Mouse (Mus musculus) forebrain, embryonic 15.5 days (tissue): ENCODE measurements around the gene Klk9. TPM values are rescaled to one million over a fixed set of nuclear protein-coding genes. Genes with fewer than 3 reads are reported as not detected.

Source experiments
- polyA plus RNA-seq: library from polyadenylated mRNA; unstranded; fragments of >200 nt; fragmentation: Nextera tagmentation; extraction: Ambion mirVana; gene quantifications from 2 replicates; pipeline ENCODE4 v1.2.1, GENCODE M21; 2015

The Klk9 gene
- polyA plus RNA-seq, 1 experiment from 2014 or later = not detected

Other genes with a start within 250 kb of the Klk9 start
- 0.88 and 1.0 TPM in 2 replicates for gene Cd33, start 247.5 kb upstream of the Klk9 start, polyA plus RNA-seq
- gene Zfp658, start 229.6 kb upstream of the Klk9 start, polyA plus RNA-seq = 11.3 and 11.5 TPM in 2 replicates
- gene Zfp719, start 212.3 kb upstream of the Klk9 start, polyA plus RNA-seq = 15.8 and 17.9 TPM in 2 replicates
- gene Zfp819, start 184.7 kb upstream of the Klk9 start, polyA plus RNA-seq = 0.25 and 0.27 TPM in 2 replicates
- not detected in 2 replicates for gene Ceacam18, start 157.2 kb upstream of the Klk9 start, polyA plus RNA-seq
- gene Siglece, start 131.7 kb upstream of the Klk9 start, polyA plus RNA-seq = 0.13 and 0.18 TPM in 2 replicates
- gene Ctu1, start 119.9 kb upstream of the Klk9 start, polyA plus RNA-seq = 29.3 and 31.1 TPM in 2 replicates
- not detected in 2 replicates for gene Klk14, start 101.5 kb upstream of the Klk9 start, polyA plus RNA-seq
- gene Klk13, start 79.3 kb upstream of the Klk9 start, polyA plus RNA-seq = not detected in 2 replicates
- not detected in 2 replicates for gene Klk12, start 23.0 kb upstream of the Klk9 start, polyA plus RNA-seq
- not detected in 2 replicates for gene Klk11, start 17.3 kb upstream of the Klk9 start, polyA plus RNA-seq
- 0.17 and 0.36 TPM in 2 replicates for gene Klk10, start 10.9 kb upstream of the Klk9 start, polyA plus RNA-seq
- 4.8 and 6.4 TPM in 2 replicates for gene Klk8, start 5.7 kb downstream of the Klk9 start, polyA plus RNA-seq
- gene Klk7, start 19.4 kb downstream of the Klk9 start, polyA plus RNA-seq = not detected in 2 replicates
- not detected in 2 replicates for gene Klk6, start 32.6 kb downstream of the Klk9 start, polyA plus RNA-seq
- not detected in 2 replicates for gene Klk5, start 50.1 kb downstream of the Klk9 start, polyA plus RNA-seq
- 0.24 and 0.59 TPM in 2 replicates for gene Klk4, start 89.3 kb downstream of the Klk9 start, polyA plus RNA-seq
- gene Klk15, start 141.8 kb downstream of the Klk9 start, polyA plus RNA-seq = not detected in 2 replicates
- not detected in 2 replicates for gene Klk1b8, start 158.8 kb downstream of the Klk9 start, polyA plus RNA-seq
- gene Klk1b1, start 174.9 kb downstream of the Klk9 start, polyA plus RNA-seq = not detected in 2 replicates
- gene Klk1b9, start 184.2 kb downstream of the Klk9 start, polyA plus RNA-seq = not detected in 2 replicates
- gene Klk1b11, start 204.0 kb downstream of the Klk9 start, polyA plus RNA-seq = not detected in 2 replicates
- not detected in 2 replicates for gene Klk1b26, start 220.3 kb downstream of the Klk9 start, polyA plus RNA-seq